Mouse (Mus musculus) frontal cortex, postnatal 36 days (tissue): ENCODE data around the gene Agbl5.

ENCODE experiments used
- DNase-seq, 2 experiments: peaks; one replicate each; pipeline ENCODE4 v3.0.0; 2022; ENCODE audit warnings: low spot score in 2 of 2

Agbl5 gene

GRCm38 (mm10) chr5:30887858-30888336, 597 bp upstream of the Agbl5 start:
- peak; percentile 97 for DNase-seq

DNA sequence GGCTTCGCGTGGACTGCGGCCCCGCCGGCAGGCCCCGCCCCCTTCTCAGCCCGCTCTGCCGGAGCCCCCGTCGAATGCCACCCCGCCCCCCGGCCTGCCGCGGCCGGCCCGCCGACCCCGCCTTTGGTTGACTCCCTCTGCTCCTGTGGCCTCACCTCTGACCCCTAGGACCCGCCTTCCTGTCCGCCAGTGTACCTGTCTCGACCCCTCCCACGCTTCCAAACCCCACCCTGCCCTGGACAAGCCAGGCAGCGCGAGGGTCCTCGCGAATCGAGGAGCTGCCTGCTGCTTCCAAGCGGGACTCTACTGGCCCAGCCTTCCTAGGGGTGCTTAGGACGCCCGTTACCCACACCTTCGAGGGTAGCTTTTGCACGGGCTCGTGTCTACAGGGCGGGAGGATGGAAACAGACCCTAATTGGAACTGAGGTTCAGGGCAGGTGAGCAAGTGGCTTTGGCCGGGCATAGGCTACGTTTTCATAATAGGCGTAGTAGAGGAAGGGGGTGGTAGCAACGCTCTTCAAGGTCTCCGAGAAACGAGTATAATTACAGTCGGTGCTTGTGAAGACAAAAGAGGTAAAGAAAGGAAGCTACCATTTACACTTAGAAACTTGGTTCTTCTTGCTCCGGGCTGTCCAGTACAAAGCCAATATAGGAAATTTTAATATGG, 727 bp downstream of the Agbl5 start:
- DNase-seq = peak; percentile 24 to 44

- no peak for DNase-seq
Observed at GRCm38 (mm10) chr5:30890375-30890774, 1.9 kb downstream of the Agbl5 start.

GRCm38 (mm10) chr5:30901860-30902259, 13.4 kb downstream of the Agbl5 start:
- DNase-seq = no peak

DNA sequence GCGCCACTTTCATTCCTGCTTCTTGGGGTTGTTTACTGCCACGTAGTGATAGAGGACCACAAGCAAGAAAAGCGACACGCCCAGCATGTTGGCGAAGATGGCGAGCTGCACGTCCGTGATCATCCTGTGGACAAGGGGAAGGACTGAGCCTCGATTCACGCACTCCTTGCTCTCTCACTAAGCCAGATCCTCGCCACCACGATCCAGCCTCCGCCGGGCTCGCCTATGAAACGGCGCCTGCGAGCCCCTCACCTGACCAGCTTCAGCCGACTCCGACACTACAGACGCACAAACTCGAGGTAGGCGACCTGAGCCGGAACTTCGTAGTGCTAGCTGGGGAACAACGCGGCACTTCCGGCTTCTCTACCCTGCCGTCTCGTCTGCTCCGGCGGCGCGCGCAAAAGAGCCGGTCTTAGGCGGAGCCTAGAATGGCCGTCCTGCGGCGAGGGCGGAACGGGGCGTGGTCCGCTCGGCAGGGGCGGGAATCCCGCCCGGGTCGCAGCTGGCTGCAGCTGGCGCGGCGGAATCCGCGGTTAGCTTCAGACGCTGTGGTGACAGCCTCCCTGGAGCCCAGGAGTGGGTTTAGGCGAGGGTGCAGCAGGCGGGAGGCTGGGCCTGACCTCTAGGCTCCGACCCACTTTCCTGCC, 19.0 kb downstream of the Agbl5 start, which contains the start of gene Ost4:
Gene Ost4 (minus strand): TSS at position 376 of the 647 bp plus-strand sequence.
- peak; percentile 96 to 97 for DNase-seq

- DNase-seq = no peak
Observed at GRCm38 (mm10) chr5:30908426-30909299, 20.2 kb downstream of the Agbl5 start.

GRCm38 (mm10) chr5:30909300-30909659, 20.8 kb downstream of the Agbl5 start:
- no peak for DNase-seq

DNA sequence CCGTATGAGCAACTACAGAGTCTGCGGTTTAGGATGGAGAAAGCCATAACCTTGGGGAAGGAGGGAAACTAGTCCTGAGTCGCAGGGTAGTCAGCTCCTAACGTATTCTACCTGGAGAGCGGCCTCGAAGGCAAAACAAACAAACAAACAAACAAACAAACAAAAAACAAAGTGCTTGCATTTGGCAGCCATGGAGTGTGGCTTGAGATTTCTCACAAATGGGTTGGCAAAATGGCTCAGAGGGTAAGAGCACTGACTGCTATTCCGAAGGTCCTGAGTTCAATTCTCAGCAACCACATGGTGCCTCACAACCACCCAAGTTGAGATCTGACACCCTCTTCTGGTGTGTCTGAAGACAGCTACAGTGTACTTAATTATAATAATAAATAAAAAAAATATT, 21.4 kb downstream of the Agbl5 start:
- DNase-seq = no peak

- no peak for DNase-seq
Observed at GRCm38 (mm10) chr5:30910481-30910880, 22.0 kb downstream of the Agbl5 start.

DNA sequence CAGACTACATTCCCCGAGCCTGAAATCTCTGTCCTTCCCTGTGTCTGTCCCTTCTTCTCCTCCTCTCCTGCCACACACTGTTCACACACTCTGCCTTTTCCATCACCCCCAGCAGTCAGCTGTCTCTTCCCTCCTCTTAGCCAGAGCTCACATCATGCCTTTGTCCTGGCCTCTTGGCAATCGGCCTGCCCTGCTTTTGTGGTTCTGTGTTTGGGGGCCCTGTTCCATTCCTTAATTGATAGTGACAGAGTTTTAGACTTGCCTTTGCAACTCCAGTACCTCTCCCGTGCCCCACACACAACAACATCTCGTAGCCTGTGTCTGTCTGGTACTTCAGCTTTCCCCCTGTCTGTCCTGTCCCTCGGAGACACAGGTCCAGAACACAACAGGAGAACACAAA, 23.7 kb downstream of the Agbl5 start:
- DNase-seq = no peak

- no peak for DNase-seq
Observed at GRCm38 (mm10) chr5:30913060-30913841, 24.8 kb downstream of the Agbl5 start, which contains the start of gene Emilin1. Gene Emilin1, plus strand, starts transcription at chr5:30913402.

DNA sequence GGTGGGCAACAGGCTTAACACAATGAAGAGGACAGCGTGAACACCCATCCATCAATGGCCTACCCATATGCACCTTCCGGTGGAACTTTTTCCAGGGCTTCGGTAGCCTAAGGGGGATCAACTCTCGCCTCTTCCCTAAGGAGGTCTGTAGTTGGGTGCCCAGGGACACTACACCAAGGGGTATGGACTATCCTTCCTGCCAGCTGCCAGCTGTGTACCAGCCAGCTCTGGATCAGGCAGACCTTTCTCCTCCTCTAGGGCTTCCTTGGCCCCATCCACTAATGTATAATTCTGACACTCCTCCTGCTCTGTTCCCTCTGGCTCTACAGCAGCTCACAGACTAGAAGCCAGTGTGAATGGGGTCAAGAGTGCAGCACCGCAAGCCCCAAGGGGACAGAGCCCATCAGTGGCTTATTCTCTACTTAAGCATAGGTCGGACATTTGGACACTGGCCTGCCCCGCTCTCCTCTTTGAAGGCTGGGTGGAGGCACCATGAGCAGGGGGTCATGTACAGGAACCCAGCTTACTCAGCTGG, 25.7 kb downstream of the Agbl5 start:
- no peak for DNase-seq

GRCm38 (mm10) chr5:30914849-30915248, 26.4 kb downstream of the Agbl5 start:
- DNase-seq = no peak

GRCm38 (mm10) chr5:30915456-30915855, 27.0 kb downstream of the Agbl5 start:
- no peak for DNase-seq

GRCm38 (mm10) chr5:30915974-30916433, 27.5 kb downstream of the Agbl5 start:
- DNase-seq = peak; percentile 83 to 94

DNA sequence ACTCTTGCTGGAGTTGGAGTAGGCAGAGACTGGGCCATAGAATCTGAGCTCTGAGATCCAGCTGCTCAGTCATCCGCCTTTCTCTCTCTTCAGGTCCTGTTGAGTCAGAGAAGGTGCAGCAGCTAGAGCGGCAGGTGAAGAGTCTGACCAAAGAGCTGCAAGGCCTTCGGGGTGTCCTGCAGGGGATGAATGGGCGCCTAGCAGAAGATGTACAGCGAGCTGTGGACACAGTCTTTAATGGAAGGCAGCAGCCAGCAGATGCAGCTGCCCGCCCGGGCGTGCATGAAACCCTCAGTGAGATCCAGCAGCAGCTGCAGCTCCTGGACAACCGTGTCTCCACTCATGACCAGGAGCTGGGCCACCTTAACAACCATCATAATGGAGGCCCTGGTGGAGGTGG, 28.3 kb downstream of the Agbl5 start:
- DNase-seq = no peak

- DNase-seq = no peak
Observed at GRCm38 (mm10) chr5:30917348-30917747, 28.9 kb downstream of the Agbl5 start.

GRCm38 (mm10) chr5:30917891-30918670, 29.6 kb downstream of the Agbl5 start:
- no peak for DNase-seq

DNA sequence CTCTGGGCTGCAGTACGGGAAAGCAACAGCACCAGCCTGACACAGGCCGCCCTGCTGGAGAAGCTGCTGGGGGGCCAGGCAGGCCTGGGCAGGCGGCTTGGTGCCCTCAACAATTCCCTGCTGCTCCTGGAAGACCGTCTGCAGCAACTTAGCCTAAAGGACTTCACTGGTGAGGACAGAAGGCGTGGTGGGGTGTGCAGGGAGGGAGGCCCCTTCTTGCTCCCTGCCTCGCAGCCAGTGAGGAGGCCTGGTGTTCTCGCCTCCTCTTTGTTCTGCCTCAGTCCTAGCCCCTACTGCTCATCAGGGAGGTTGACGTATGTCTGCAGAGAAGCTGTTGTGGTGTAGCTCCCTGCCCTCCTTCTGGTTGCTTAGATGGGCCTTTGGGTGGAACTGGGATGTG, 30.2 kb downstream of the Agbl5 start:
- DNase-seq = no peak
